Mouse (Mus musculus) heart, embryonic 11.5 days (tissue): Measurements from ENCODE around the gene Sumo3. TPM values are rescaled to one million over a fixed set of nuclear protein-coding genes. Genes with fewer than 3 reads are reported as not detected.

Experiments used
- ATAC-seq: fragments of 200-750 bp; cut with Nextera tagmentation; replicated peaks from 2 replicates; pipeline ENCODE4 v1.8.0; 2017; ENCODE audit warnings: moderate library complexity; ENCODE audit not compliant: insufficient number of reproducible peaks, low FRiP score, low TSS enrichment
- H3K27ac ChIP-seq: fragments of 300-500 bp; sonication (generic); 2 replicates; pipeline ENCODE4 v1.5.1; 2014; ENCODE audit warnings: mild to moderate bottlenecking, low read depth, low read length
- H3K27me3 ChIP-seq: fragments of 300-500 bp; sonication (generic); 2 replicates; pipeline ENCODE4 v1.6.1; 2014; ENCODE audit warnings: mild to moderate bottlenecking, low read length, mixed read lengths; ENCODE audit not compliant: control insufficient read depth, insufficient read depth
- H3K36me3 ChIP-seq: fragments of 300-500 bp; sonication (generic); 2 replicates; pipeline ENCODE4 v1.6.1; 2014; ENCODE audit warnings: mild to moderate bottlenecking, low read length, moderate library complexity, mixed read lengths; ENCODE audit not compliant: control insufficient read depth, insufficient read depth
- H3K4me1 ChIP-seq: fragments of 300-500 bp; sonication (generic); 2 replicates; pipeline ENCODE4 v1.6.1; 2014; ENCODE audit warnings: low read length; ENCODE audit not compliant: control insufficient read depth, insufficient read depth
- H3K4me2 ChIP-seq: fragments of 300-500 bp; sonication (generic); 2 replicates; pipeline ENCODE4 v1.6.1; 2014; ENCODE audit warnings: mild to moderate bottlenecking, moderate library complexity
- H3K4me3 ChIP-seq: fragments of 300-500 bp; sonication (generic); 2 replicates; pipeline ENCODE4 v1.5.1; 2014; ENCODE audit warnings: low read depth, low read length
- H3K9ac ChIP-seq: fragments of 300-500 bp; sonication (generic); 2 replicates; pipeline ENCODE4 v1.6.1; 2014; ENCODE audit warnings: mild to moderate bottlenecking, low read depth, low read length, moderate library complexity
- H3K9me3 ChIP-seq: fragments of 300-500 bp; sonication (generic); replicated peaks from 2 replicates; pipeline ENCODE4 v1.6.1; 2016; ENCODE audit warnings: low read length; ENCODE audit not compliant: control insufficient read depth
- WGBS: fragments of 180-500 bp; shearing (Covaris S2); extraction: QIAGEN DNeasy Blood & Tissue Kit; methylation state at CpG from one replicate; pipeline ENCODE4 v1.1.7; 2014; ENCODE audit not compliant: insufficient replicate concordance; 5-methylcytosine and 5-hydroxymethylcytosine counted together
- polyA plus RNA-seq: library from polyadenylated mRNA; unstranded; fragments of >200 nt; fragmentation: Nextera tagmentation; extraction: Ambion mirVana; gene quantifications from 2 replicates; pipeline ENCODE4 v1.2.1, GENCODE M21; 2014

Sumo3 gene
- 165 and 212 TPM in 2 replicates for polyA plus RNA-seq

GRCm38 (mm10) chr10:77605908-77606826 lies at the start of gene Sumo3, which contains the start of gene Gm49325:
Gene Sumo3, plus strand, starts transcription at chr10:77606097.
Gene Gm49325, plus strand, starts transcription at chr10:77606197.
- 1% methylated on average over 89 of the region's 119 CpGs for WGBS
- H3K4me3 ChIP-seq: peak within 1 kb of the TSS; percentile 69
- no peaks in the 10 kb centered on the region for H3K27me3 ChIP-seq
- peaks cover 17% of the 10 kb centered on the region for H3K36me3 ChIP-seq
- 0 out of 2 replicates have a peak, but pooled peaks cover 3% of the 10 kb centered on the region for H3K9me3 ChIP-seq
- H3K4me1 ChIP-seq: peaks cover 14% of the 10 kb centered on the region; the same call in 1 of the 2 replicates
- H3K27ac ChIP-seq: peak within 1 kb of the TSS; percentile 99
- ATAC-seq: peak; percentile 90
- H3K9ac ChIP-seq: peak within 1 kb of the TSS; percentile 91
- H3K4me2 ChIP-seq: peak within 1 kb of the TSS; percentile 94

GRCm38 (mm10) chr10:77556631-77557030 lies 49.3 kb upstream of the Sumo3 start:
- WGBS: 78% methylated on average over 7 of the region's 7 CpGs
- Histone ChIP-seq H3K9ac (no peak overlapping the region), H3K4me1 (peaks cover 3% of the 10 kb centered on the region), H3K27me3 (no peaks in the 10 kb centered on the region), H3K4me2 (no peak overlapping the region), H3K9me3 (no peaks in the 10 kb centered on the region), H3K36me3 (no peaks in the 10 kb centered on the region), H3K4me3 (no peak overlapping the region), H3K27ac (no peak overlapping the region)
- ATAC-seq: no peak

GRCm38 (mm10) chr10:77557641-77558040 lies 48.3 kb upstream of the Sumo3 start:
- WGBS: 82% methylated on average over 4 of the region's 4 CpGs
- no peak overlapping the region for H3K27ac ChIP-seq

GRCm38 (mm10) chr10:77560090-77560489 lies 45.8 kb upstream of the Sumo3 start:
- Histone ChIP-seq H3K4me3 (no peak overlapping the region), H3K4me2 (no peak overlapping the region), H3K27me3 (no peaks in the 10 kb centered on the region), H3K4me1 (peaks cover 3% of the 10 kb centered on the region), H3K27ac (no peak overlapping the region), H3K9ac (no peak overlapping the region), H3K9me3 (no peaks in the 10 kb centered on the region), H3K36me3 (no peaks in the 10 kb centered on the region)
- WGBS: 79% methylated on average over 11 of the region's 11 CpGs
- ATAC-seq: no peak

More at GRCm38 (mm10) chr10:77557641-77558040, 48.3 kb upstream of the Sumo3 start:
- no peaks in the 10 kb centered on the region for H3K36me3 ChIP-seq
- no peaks in the 10 kb centered on the region for H3K9me3 ChIP-seq
- no peak for ATAC-seq
- no peak overlapping the region for H3K4me2 ChIP-seq
- no peak overlapping the region for H3K4me3 ChIP-seq
- H3K27me3 ChIP-seq: no peaks in the 10 kb centered on the region
- H3K4me1 ChIP-seq: peaks cover 3% of the 10 kb centered on the region
- no peak overlapping the region for H3K9ac ChIP-seq

- Histone ChIP-seq H3K27me3 (no peaks in the 10 kb centered on the region), H3K9ac (no peak overlapping the region), H3K4me2 (no peak overlapping the region), H3K4me3 (no peak overlapping the region), H3K4me1 (peaks cover 3% of the 10 kb centered on the region), H3K36me3 (no peaks in the 10 kb centered on the region), H3K9me3 (no peaks in the 10 kb centered on the region), H3K27ac (no peak overlapping the region)
- 68% methylated on average over 9 of the region's 9 CpGs for WGBS
- no peak for ATAC-seq
These were observed 45.1 kb upstream of the Sumo3 start for GRCm38 (mm10) chr10:77560830-77561229.

GRCm38 (mm10) chr10:77561508-77561907 lies 44.4 kb upstream of the Sumo3 start:
- no peak overlapping the region for H3K27ac ChIP-seq
- H3K9me3 ChIP-seq: no peaks in the 10 kb centered on the region
- no peaks in the 10 kb centered on the region for H3K27me3 ChIP-seq
- H3K9ac ChIP-seq: no peak overlapping the region
- H3K36me3 ChIP-seq: no peaks in the 10 kb centered on the region
- WGBS: 54% methylated on average over 2 of the region's 2 CpGs
- ATAC-seq: 0 out of 2 replicates have a peak, but pooled peaks have one; percentile 22
- H3K4me2 ChIP-seq: no peak overlapping the region
- peaks cover 3% of the 10 kb centered on the region for H3K4me1 ChIP-seq
- H3K4me3 ChIP-seq: no peak overlapping the region

GRCm38 (mm10) chr10:77565005-77565404 lies 40.9 kb upstream of the Sumo3 start:
- no peak overlapping the region for H3K4me3 ChIP-seq
- ATAC-seq: no peak
- 70% methylated on average over 8 of the region's 8 CpGs for WGBS
- no peak overlapping the region for H3K4me2 ChIP-seq
- no peaks in the 10 kb centered on the region for H3K9me3 ChIP-seq
- no peaks in the 10 kb centered on the region for H3K36me3 ChIP-seq
- H3K9ac ChIP-seq: no peak overlapping the region
- H3K27me3 ChIP-seq: no peaks in the 10 kb centered on the region
- no peak overlapping the region for H3K27ac ChIP-seq
- H3K4me1 ChIP-seq: peaks cover 3% of the 10 kb centered on the region

GRCm38 (mm10) chr10:77566651-77567050 lies 39.2 kb upstream of the Sumo3 start:
- Histone ChIP-seq H3K9me3 (no peaks in the 10 kb centered on the region), H3K27me3 (no peaks in the 10 kb centered on the region), H3K36me3 (no peaks in the 10 kb centered on the region), H3K4me1 (no peaks in the 10 kb centered on the region; the same call in 1 of the 2 replicates), H3K27ac (no peak overlapping the region), H3K9ac (no peak overlapping the region), H3K4me3 (no peak overlapping the region), H3K4me2 (no peak overlapping the region)
- ATAC-seq: no peak
- 29% methylated on average over 8 of the region's 8 CpGs for WGBS
